Mouse (Mus musculus) ES-E14 (cell line): ENCODE data around the gene Wfdc13.

Experiments used
- HCFC1 ChIP-seq: IDR thresholded peaks from 2 replicates; pipeline ENCODE4 v1.6.1; 2012; ENCODE audit warnings: low read length, inconsistent platforms, borderline replicate concordance; ENCODE audit not compliant: insufficient read depth
- ZC3H11A ChIP-seq: IDR thresholded peaks from 2 replicates; pipeline ENCODE4 v1.6.1; 2012; ENCODE audit warnings: low read depth, mild to moderate bottlenecking, inconsistent platforms, low read length, borderline replicate concordance

GRCm38 (mm10) chr2:164705991-164706390 lies 21.1 kb downstream of the Wfdc13 start:
- TF ChIP-seq HCFC1 = no peak
- no peak for TF ChIP-seq ZC3H11A
